Mouse (Mus musculus) stomach, embryonic 14.5 days (tissue): Measurements from ENCODE around the gene P2ry12. TPM values are rescaled to one million over a fixed set of nuclear protein-coding genes. Genes with fewer than 3 reads are reported as not detected.

Source experiments
- ATAC-seq: fragments of 200-750 bp; cut with Nextera tagmentation; 2 replicates; pipeline ENCODE4 v1.8.0; 2017; ENCODE audit warnings: low read depth, moderate TSS enrichment; ENCODE audit not compliant: insufficient number of reproducible peaks, insufficient read depth, low FRiP score
- H3K27ac ChIP-seq: fragments of 300-500 bp; sonication (generic); 2 replicates; pipeline ENCODE4 v1.5.1; 2014; ENCODE audit warnings: mild to moderate bottlenecking, low read length, moderate library complexity, mixed read lengths
- H3K27me3 ChIP-seq: fragments of 300-500 bp; sonication (generic); 2 replicates; pipeline ENCODE4 v1.6.1; 2014; ENCODE audit warnings: low read length, control low read depth, mixed read lengths; ENCODE audit not compliant: control insufficient read depth, insufficient read depth
- H3K36me3 ChIP-seq: fragments of 300-500 bp; sonication (generic); 2 replicates; pipeline ENCODE4 v1.6.1; 2014; ENCODE audit warnings: mild to moderate bottlenecking, control low read depth, low read length, moderate library complexity, mixed read lengths; ENCODE audit not compliant: control insufficient read depth, insufficient read depth
- H3K4me1 ChIP-seq: fragments of 300-500 bp; sonication (generic); 2 replicates; pipeline ENCODE4 v1.6.1; 2014; ENCODE audit warnings: low read length, control low read depth, mixed read lengths; ENCODE audit not compliant: control insufficient read depth, insufficient read depth
- H3K4me2 ChIP-seq: fragments of 300-500 bp; sonication (generic); replicated peaks from 2 replicates; pipeline ENCODE4 v1.6.1; 2014; ENCODE audit warnings: low read depth, low read length, control low read depth
- H3K4me3 ChIP-seq: fragments of 300-500 bp; sonication (generic); 2 replicates; pipeline ENCODE4 v1.5.1; 2014; ENCODE audit warnings: low read depth, low read length, control low read depth
- H3K9ac ChIP-seq: fragments of 300-500 bp; sonication (generic); replicated peaks from 2 replicates; pipeline ENCODE4 v1.6.1; 2014; ENCODE audit warnings: low read depth, mild to moderate bottlenecking, control low read depth, low read length, moderate library complexity, mixed read lengths
- H3K9me3 ChIP-seq: fragments of 300-500 bp; sonication (generic); 2 replicates; pipeline ENCODE4 v1.6.1; 2016; ENCODE audit warnings: low read depth, low read length, control low read depth; ENCODE audit not compliant: control insufficient read depth
- WGBS: fragments of 180-500 bp; shearing (Covaris S2); extraction: QIAGEN DNeasy Blood & Tissue Kit; methylation state at CpG from one replicate; pipeline ENCODE4 v1.1.7; 2014; 5-methylcytosine and 5-hydroxymethylcytosine counted together
- polyA plus RNA-seq: library from polyadenylated mRNA; unstranded; fragments of >200 nt; fragmentation: Nextera tagmentation; extraction: Ambion mirVana; gene quantifications from 2 replicates; pipeline ENCODE4 v1.2.1, GENCODE M21; 2014

The P2ry12 gene
- polyA plus RNA-seq, 1 experiment from 2014 or later, result 2.5 TPM

DNA sequence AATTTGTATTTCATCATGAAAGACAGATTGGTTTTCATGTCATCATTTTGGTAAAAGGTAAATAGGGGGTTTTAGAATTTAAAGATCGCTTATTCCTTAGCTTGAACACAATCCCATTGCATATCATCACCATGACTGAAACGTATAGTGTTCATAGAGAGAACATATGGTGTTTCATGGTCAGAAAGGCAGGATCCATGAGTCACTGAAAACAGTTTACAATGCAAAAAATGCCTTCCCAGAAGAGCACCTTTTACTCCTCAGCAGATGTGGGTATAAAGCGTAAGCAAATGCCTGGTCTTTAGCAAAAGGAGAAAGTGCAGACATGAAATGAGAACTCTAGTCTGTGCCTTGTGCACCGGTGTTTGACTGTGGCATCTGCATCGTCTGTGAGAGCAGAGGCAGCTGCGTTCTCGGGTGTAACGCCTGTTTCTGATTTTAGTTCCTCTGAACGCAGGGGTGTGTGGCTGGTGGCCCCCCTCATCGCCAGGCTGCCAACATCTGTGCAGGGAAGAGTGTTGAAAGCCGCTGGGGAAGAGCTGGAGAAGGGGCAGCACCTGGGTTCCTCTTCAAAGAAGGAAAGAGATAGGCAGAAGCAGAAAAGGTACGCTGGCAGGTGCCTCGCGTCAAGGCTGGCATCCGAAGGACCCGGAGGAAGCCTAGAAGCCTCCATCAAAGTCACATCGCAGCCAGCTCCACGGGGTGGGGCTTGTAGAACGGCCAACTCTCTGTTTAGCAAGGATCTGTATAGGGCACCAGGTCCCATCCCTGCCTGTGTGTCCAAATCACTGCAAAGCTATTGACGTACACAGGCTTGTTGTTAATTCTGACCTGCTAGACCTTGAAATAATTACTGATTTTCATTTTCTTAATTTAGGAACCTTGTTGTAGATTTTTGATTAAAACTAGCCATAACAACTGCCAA lies 4.7 kb downstream of the P2ry12 start:
- no peak for ATAC-seq
- Histone ChIP-seq H3K9ac (no peak overlapping the region), H3K4me2 (no peak overlapping the region), H3K36me3 (no peaks in the 10 kb centered on the region), H3K9me3 (no peaks in the 10 kb centered on the region), H3K4me1 (no peaks in the 10 kb centered on the region), H3K27me3 (no peaks in the 10 kb centered on the region), H3K27ac (no peak overlapping the region), H3K4me3 (no peak overlapping the region)
- WGBS, result 74% methylated on average over 20 of the region's 20 CpGs

DNA sequence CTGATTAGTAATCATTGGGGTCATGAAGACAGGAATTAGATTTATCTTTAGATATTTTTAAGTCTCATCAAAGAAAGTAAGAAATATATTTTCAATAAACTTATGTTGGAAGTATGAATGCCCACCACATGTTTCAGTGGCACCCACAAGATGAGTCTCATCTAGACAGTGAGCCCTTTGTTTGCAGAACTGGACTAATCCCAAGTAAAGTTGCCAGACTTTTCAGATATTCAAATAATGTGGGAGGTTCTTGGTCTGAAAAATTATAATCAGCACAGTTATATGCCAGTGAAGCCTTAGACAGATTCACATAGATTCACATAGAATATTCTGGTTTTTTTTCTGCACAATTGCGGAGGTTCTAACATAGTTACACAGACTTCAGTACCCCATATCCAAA lies 12.2 kb downstream of the P2ry12 start:
- no peak overlapping the region for H3K27ac ChIP-seq
- H3K36me3 ChIP-seq, result no peaks in the 10 kb centered on the region
- WGBS, result 95% methylated on average over 1 of the region's 1 CpGs
- no peak overlapping the region for H3K9ac ChIP-seq
- no peak overlapping the region for H3K4me2 ChIP-seq
- no peak overlapping the region for H3K4me3 ChIP-seq
- H3K4me1 ChIP-seq, result no peaks in the 10 kb centered on the region
- H3K9me3 ChIP-seq, result no peaks in the 10 kb centered on the region
- no peaks in the 10 kb centered on the region for H3K27me3 ChIP-seq
- ATAC-seq, result no peak

DNA sequence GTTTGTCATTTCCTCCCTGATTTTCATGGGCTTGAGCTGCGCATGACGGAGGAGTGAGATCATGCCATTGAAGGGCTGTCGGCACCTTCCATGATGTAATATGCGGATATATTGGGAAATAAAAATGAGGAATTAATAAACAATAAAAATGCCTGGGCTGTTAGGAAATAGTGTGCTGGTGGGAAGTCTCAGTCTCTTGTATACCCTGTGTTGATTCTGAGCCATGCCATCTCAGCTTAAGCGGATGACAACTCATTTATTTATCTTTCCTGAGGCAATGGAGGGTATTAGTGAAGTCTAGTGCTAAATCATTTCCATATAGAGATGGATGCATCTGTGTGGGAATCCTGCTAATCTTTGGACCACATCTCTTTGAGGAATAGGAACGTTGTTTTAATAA lies 14.6 kb downstream of the P2ry12 start:
- H3K27ac ChIP-seq, result no peak overlapping the region
- 73% methylated on average over 6 of the region's 6 CpGs for WGBS
- H3K27me3 ChIP-seq, result no peaks in the 10 kb centered on the region
- no peaks in the 10 kb centered on the region for H3K9me3 ChIP-seq
- no peak overlapping the region for H3K4me2 ChIP-seq
- H3K4me1 ChIP-seq, result no peaks in the 10 kb centered on the region
- H3K9ac ChIP-seq, result no peak overlapping the region
- H3K36me3 ChIP-seq, result no peaks in the 10 kb centered on the region
- ATAC-seq, result no peak
- H3K4me3 ChIP-seq, result no peak overlapping the region

DNA sequence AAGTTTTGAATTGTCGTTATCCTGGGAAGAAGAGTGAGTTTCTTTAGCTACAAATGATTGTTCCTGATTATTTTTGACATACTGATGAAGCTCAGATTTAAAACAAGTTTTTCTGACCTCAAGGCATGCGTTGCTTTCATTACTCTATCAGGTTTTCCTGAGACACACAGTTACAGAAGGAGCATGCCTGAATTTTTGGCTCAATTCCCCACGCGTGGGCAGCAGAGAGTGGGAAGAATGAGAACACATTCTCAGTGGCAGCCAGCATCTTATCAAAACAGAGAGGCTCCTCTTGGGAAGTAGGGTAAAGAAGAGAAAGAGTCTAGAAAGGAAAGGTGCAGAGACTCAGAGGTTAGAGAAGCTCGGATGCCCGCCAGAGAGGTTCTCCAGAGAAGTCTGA lies 19.3 kb downstream of the P2ry12 start:
- no peak overlapping the region for H3K9ac ChIP-seq
- no peak overlapping the region for H3K4me3 ChIP-seq
- H3K27me3 ChIP-seq, result no peaks in the 10 kb centered on the region
- no peak overlapping the region for H3K27ac ChIP-seq
- no peaks in the 10 kb centered on the region for H3K9me3 ChIP-seq
- H3K36me3 ChIP-seq, result no peaks in the 10 kb centered on the region
- H3K4me2 ChIP-seq, result no peak overlapping the region
- no peaks in the 10 kb centered on the region for H3K4me1 ChIP-seq
- WGBS, result 66% methylated on average over 6 of the region's 6 CpGs
- ATAC-seq, result no peak

DNA sequence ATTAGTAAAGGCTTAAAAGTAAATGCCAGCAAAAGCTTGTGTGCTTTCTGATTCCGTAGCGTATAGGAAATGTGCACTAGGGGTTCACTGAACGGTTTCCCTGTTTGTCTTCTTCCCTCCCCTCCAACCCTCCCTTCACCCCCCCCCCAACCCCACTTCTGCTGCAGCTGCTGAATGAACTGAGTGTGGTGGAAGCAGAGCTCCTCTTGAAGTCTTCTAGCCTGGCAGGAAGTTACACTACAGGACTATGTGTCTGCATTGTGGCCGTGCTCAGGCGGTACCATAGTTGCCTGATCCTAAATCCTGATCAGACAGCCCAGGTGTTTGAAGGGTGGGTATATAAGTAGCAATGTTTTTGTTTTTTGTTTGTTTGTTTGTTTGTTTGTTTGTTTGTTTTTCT lies 27.8 kb downstream of the P2ry12 start:
- Histone ChIP-seq H3K9ac (no peak overlapping the region), H3K27ac (no peak overlapping the region), H3K4me1 (no peaks in the 10 kb centered on the region), H3K36me3 (no peaks in the 10 kb centered on the region), H3K4me2 (no peak overlapping the region), H3K4me3 (no peak overlapping the region), H3K9me3 (no peaks in the 10 kb centered on the region), H3K27me3 (no peaks in the 10 kb centered on the region)
- 74% methylated on average over 5 of the region's 5 CpGs for WGBS
- ATAC-seq, result no peak

DNA sequence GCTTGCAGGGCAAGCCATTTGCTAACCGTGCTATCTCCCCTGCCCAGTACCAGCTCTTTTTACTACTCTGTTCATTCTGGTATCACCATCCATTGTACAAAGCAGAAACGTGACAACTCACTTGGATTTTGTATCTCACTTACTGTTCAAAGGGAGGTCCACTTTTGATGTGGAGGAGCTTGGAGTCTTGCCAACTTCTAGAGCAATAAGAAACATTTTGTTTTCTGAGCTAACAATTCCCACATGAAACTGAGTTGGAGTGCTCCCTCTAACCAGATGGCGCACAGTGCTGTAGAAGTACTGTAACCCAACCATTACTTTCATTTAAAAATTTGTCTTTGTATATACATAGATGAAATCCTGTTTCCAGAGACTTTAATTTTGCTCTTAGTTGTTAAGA lies 31.8 kb downstream of the P2ry12 start:
- no peaks in the 10 kb centered on the region for H3K27me3 ChIP-seq
- ATAC-seq, result no peak
- no peaks in the 10 kb centered on the region for H3K4me1 ChIP-seq
- H3K4me2 ChIP-seq, result no peak overlapping the region
- H3K9ac ChIP-seq, result no peak overlapping the region
- H3K9me3 ChIP-seq, result no peaks in the 10 kb centered on the region
- WGBS, result 67% methylated on average over 3 of the region's 3 CpGs
- H3K27ac ChIP-seq, result no peak overlapping the region
- no peaks in the 10 kb centered on the region for H3K36me3 ChIP-seq
- no peak overlapping the region for H3K4me3 ChIP-seq

DNA sequence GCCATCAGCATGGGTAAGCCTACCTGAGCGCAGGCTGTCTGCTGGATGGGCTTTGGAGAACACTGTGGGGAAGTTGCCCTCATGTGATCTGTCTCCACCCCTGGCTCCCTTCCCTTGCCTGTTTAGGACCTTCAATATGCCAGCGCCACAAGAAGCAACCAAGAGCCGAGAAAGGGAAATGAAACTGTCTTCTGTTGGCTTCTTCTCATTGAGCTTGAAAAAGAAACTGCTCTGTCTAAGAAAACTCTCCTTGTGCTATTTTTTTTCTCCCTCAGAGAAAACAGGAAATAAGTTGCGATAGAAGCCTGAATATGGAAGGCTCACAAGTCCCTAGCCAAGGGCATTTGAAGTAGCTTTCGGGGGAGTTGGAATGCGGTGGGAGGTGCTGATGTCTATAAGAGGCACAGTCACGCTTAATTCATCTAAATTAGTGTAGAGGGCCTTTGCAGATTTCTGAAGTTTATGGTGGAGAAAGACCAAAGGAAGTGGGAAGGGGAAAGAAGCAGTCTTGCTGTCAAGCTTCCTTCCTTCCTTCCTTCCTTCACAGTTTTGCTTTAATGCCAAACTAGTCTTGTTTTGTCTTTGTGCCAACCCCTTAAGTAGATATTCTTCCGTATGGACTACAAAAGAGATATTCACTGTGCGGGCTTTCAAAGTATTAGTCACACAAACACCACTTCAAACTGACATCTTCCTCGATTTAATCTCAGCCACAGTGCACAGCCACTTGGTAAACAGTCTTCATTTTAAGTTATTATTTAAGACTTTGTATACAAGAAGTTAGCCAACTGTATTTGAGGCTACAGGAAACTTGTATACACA lies 33.7 kb downstream of the P2ry12 start:
- Histone ChIP-seq H3K27me3 (no peaks in the 10 kb centered on the region), H3K9ac (no peak overlapping the region), H3K4me3 (no peak overlapping the region), H3K27ac (peak overlapping the region; percentile 21; the same call in 1 of the 2 replicates), H3K4me2 (no peak overlapping the region), H3K9me3 (no peaks in the 10 kb centered on the region), H3K36me3 (no peaks in the 10 kb centered on the region), H3K4me1 (no peaks in the 10 kb centered on the region)
- ATAC-seq, result no peak
- WGBS, result 58% methylated on average over 10 of the region's 10 CpGs

DNA sequence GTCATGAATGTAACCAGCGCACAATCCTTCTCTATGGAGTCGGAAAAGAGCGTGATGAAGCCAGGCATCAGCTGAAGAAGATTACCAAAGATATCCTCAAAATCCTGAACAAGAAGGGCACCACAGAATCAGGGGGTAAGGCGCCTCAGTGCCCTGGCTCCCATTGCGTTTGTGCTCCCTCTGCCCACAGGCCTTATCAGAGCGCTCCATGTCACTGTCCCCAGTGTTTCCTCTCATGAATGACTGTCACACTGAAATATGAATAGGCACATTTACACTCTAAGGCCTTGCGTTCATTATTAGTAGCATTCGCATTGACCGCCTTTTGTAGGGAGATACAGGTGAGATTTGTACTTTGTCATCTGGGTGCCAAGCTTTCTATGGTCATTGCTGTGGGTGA lies 35.0 kb downstream of the P2ry12 start:
- Histone ChIP-seq H3K27me3 (no peaks in the 10 kb centered on the region), H3K4me1 (no peaks in the 10 kb centered on the region), H3K27ac (no peak overlapping the region), H3K4me2 (no peak overlapping the region), H3K4me3 (no peak overlapping the region), H3K36me3 (no peaks in the 10 kb centered on the region), H3K9me3 (no peaks in the 10 kb centered on the region), H3K9ac (no peak overlapping the region)
- no peak for ATAC-seq
- 95% methylated on average over 9 of the region's 9 CpGs for WGBS
